Mouse (Mus musculus) bone marrow, adult 2 months (tissue): ENCODE results near the gene Gpd1l.

Experiments
- CTCF ChIP-seq: fragments of 200-500 bp; IDR thresholded peaks from 2 replicates; pipeline ENCODE4 v1.5.1; 2011; ENCODE audit warnings: low read length, control low read depth; ENCODE audit not compliant: control insufficient read depth, insufficient read depth
- POLR2A ChIP-seq: fragments of 200-500 bp; IDR thresholded peaks from 2 replicates; pipeline ENCODE4 v1.6.1; 2011; ENCODE audit warnings: low read depth, mild to moderate bottlenecking, control low read depth, low read length, borderline replicate concordance; ENCODE audit not compliant: control insufficient read depth

- no peak for TF ChIP-seq POLR2A
- TF ChIP-seq CTCF = no peak
Measured at GRCm38 (mm10) chr9:114952866-114953265, 19.1 kb upstream of the Gpd1l start.
